Mouse (Mus musculus) hindbrain, embryonic 15.5 days (tissue): ENCODE data around the gene Gm28308. TPM values are rescaled to one million over a fixed set of nuclear protein-coding genes. Genes with fewer than 3 reads are reported as not detected.

Experiments used
- ATAC-seq: fragments of 200-750 bp; cut with Nextera tagmentation; 2 replicates; pipeline ENCODE4 v1.8.0; 2017; ENCODE audit warnings: low read depth, moderate number of reproducible peaks, moderate TSS enrichment; ENCODE audit not compliant: low FRiP score
- H3K27ac ChIP-seq: fragments of 300-500 bp; sonication (generic); replicated peaks from 2 replicates; pipeline ENCODE4 v1.5.1; 2015; ENCODE audit warnings: mild to moderate bottlenecking, inconsistent platforms
- H3K27me3 ChIP-seq: fragments of 300-500 bp; sonication (generic); 2 replicates; pipeline ENCODE4 v1.6.1; 2015; ENCODE audit warnings: control low read depth, inconsistent platforms
- H3K36me3 ChIP-seq: fragments of 300-500 bp; sonication (generic); 2 replicates; pipeline ENCODE4 v1.6.1; 2015; ENCODE audit warnings: control low read depth, inconsistent platforms
- H3K4me1 ChIP-seq: fragments of 300-500 bp; sonication (generic); replicated peaks from 2 replicates; pipeline ENCODE4 v1.6.1; 2015; ENCODE audit warnings: control low read depth, inconsistent platforms
- H3K4me2 ChIP-seq: fragments of 300-500 bp; sonication (generic); 2 replicates; pipeline ENCODE4 v1.6.1; 2015; ENCODE audit warnings: moderate library complexity, mild to moderate bottlenecking, inconsistent platforms
- H3K4me3 ChIP-seq: fragments of 300-500 bp; sonication (generic); 2 replicates; pipeline ENCODE4 v1.5.1; 2015; ENCODE audit warnings: mild to moderate bottlenecking, inconsistent platforms
- H3K9ac ChIP-seq: fragments of 300-500 bp; sonication (generic); 2 replicates; pipeline ENCODE4 v1.6.1; 2015; ENCODE audit warnings: inconsistent platforms
- H3K9me3 ChIP-seq: fragments of 300-500 bp; sonication (generic); 2 replicates; pipeline ENCODE4 v1.6.1; 2016; ENCODE audit warnings: control low read depth, inconsistent platforms
- WGBS: fragments of 180-500 bp; shearing (Covaris S2); methylation state at CpG from one replicate; pipeline ENCODE4 v1.1.7; 2015; 5-methylcytosine and 5-hydroxymethylcytosine counted together
- polyA plus RNA-seq: library from polyadenylated mRNA; unstranded; fragments of >200 nt; fragmentation: Nextera tagmentation; extraction: Ambion mirVana; gene quantifications from 2 replicates; pipeline ENCODE4 v1.2.1, GENCODE M21; 2015

Gene Gm28308
- polyA plus RNA-seq, 1 experiment from 2014 or later, result not detected

DNA sequence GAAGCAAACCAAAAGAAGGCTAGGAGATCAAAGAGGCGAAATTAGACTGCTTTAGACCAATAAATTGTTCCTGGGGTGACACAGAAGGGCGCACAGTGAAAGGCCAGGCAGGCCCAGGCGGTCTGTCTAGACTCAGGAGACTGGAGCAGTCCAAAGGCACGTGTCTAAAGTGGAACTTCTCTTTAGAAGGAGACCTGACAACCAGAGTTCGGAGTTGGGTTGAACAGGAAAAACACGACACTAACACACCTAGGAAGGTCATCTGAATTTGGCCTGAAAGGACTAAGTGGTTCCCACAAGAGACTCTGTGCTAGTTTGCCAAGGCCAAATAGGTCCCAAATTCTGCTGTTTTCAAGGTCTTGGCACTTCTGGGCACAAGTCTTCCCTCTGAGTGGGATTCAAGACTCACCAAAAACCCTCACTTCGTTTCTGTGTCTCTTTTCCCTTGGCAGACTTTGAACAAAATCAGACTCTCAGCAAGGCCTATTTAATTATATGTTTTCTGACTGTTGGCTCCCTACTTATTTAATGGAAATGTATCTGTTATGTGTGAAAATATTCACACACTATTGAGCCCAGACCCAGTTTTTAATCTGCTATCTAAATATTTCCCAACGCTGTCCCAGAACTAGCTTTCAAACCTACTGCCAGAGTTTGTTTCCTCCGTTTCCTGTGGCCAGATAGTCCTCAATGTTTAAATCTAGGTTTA, 6.2 kb upstream of the Gm28308 start:
- Histone ChIP-seq H3K4me1 (peaks cover 12% of the 10 kb centered on the region), H3K4me3 (no peak overlapping the region), H3K27ac (no peak overlapping the region), H3K9me3 (no peaks in the 10 kb centered on the region), H3K9ac (no peak overlapping the region), H3K4me2 (no peak overlapping the region), H3K36me3 (no peaks in the 10 kb centered on the region), H3K27me3 (peaks cover 92% of the 10 kb centered on the region)
- no peak for ATAC-seq
- WGBS, result 21% methylated on average over 9 of the region's 9 CpGs

DNA sequence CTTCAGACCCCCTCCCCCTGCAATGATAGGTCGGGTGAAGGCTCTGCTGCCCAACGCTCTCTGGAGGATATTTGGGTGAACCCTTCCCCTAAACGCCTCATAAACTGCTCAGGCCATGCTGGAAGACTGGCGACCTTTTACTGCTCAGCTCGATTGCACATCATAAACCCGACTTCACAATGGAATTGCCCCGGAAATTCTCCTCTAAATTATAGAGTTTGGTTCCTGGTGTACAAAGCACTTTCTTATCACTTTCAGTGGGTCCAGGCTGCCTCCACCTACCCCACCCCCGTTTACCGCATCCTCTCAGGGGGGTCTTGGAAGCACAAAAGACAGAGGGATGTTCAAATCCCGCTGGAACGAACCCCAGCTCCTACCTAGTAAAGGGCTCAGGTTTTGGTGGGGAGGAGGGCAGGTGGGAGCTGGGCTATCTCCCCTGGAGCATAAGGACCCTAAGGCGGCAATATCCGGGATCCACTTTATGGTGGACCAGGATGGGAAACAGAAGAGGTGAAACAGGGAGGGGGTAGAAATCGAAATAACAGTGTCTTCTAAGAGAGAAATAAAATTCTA, 5.6 kb upstream of the Gm28308 start:
- Histone ChIP-seq H3K4me1 (peaks cover 12% of the 10 kb centered on the region), H3K27ac (no peak overlapping the region), H3K4me3 (no peak overlapping the region), H3K4me2 (no peak overlapping the region), H3K36me3 (no peaks in the 10 kb centered on the region), H3K9ac (no peak overlapping the region), H3K27me3 (peaks cover 91% of the 10 kb centered on the region), H3K9me3 (no peaks in the 10 kb centered on the region)
- ATAC-seq, result no peak
- 9% methylated on average over 14 of the region's 14 CpGs for WGBS

DNA sequence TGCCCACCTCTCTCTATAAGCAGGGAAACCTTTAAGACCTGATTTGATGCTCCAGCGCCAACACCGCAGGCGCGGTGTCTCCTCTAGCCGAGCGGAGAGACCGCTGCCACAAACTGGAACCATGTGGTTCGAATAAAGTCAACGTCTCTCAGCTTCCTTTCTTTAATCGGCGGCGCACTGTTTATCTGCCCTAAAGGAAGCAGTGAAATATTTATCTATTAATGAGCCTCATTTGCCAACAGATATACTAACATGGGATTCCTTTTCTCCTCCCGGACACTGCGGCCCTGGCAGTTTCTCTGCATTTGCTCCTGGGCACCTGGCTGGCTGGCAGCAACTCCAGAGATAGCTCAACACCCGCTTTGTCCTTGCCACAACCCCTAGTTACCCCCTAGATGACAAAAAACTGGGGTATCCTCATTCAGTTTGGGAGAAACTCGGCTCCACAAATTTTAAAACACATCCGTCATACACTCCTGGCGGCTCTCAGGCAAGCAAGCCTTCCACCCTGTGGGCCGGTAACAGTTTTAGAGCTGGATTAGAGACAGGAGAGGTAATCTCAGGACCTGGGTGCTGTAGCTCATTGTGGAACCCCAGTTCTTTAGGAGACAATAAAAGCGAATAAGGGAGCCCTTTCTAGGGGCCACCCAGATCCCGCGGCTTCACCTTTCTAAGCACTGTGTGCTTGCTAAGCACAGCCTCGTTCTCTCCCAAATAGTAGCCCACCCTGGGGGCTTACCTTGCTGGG, 4.9 kb upstream of the Gm28308 start:
- Histone ChIP-seq H3K4me2 (peak overlapping the region; percentile 31), H3K9ac (no peak overlapping the region)
- no peak for ATAC-seq

DNA sequence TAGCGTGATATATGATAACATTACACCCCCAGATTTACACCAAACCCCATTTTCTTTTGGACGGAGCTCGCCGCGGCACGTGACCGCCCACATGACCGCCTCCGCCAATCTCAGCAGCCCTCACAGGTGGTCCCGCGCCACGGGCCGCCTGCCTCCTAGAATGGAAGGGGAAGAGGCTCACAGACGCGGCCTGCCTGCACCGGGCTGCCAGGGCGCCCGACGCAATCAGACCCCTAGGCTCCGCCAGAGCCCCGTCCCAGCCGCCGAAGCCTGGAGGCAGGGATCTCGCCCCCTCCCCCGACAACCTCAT, 4.3 kb upstream of the Gm28308 start:
- under 1% methylated on average over 25 of the region's 25 CpGs for WGBS
- H3K9ac ChIP-seq, result no peak overlapping the region
- peaks cover 12% of the 10 kb centered on the region for H3K4me1 ChIP-seq
- peak overlapping the region; percentile 31 for H3K4me2 ChIP-seq
- H3K27me3 ChIP-seq, result peaks cover 89% of the 10 kb centered on the region
- peak overlapping the region; percentile 20 for H3K4me3 ChIP-seq
- peak; percentile 50; the same call in 1 of the 2 replicates for ATAC-seq
- no peaks in the 10 kb centered on the region for H3K36me3 ChIP-seq
- H3K27ac ChIP-seq, result no peak overlapping the region
- H3K9me3 ChIP-seq, result no peaks in the 10 kb centered on the region

More for the DNA sequence above, 4.9 kb upstream of the Gm28308 start:
- no peaks in the 10 kb centered on the region for H3K9me3 ChIP-seq
- 5% methylated on average over 23 of the region's 23 CpGs for whole genome bisulfite sequencing
- peaks cover 12% of the 10 kb centered on the region for H3K4me1 ChIP-seq
- H3K27ac ChIP-seq, result no peak overlapping the region
- H3K4me3 ChIP-seq, result peak overlapping the region; percentile 20; the same call in 1 of the 2 replicates
- peaks cover 90% of the 10 kb centered on the region for H3K27me3 ChIP-seq
- H3K36me3 ChIP-seq, result no peaks in the 10 kb centered on the region

DNA sequence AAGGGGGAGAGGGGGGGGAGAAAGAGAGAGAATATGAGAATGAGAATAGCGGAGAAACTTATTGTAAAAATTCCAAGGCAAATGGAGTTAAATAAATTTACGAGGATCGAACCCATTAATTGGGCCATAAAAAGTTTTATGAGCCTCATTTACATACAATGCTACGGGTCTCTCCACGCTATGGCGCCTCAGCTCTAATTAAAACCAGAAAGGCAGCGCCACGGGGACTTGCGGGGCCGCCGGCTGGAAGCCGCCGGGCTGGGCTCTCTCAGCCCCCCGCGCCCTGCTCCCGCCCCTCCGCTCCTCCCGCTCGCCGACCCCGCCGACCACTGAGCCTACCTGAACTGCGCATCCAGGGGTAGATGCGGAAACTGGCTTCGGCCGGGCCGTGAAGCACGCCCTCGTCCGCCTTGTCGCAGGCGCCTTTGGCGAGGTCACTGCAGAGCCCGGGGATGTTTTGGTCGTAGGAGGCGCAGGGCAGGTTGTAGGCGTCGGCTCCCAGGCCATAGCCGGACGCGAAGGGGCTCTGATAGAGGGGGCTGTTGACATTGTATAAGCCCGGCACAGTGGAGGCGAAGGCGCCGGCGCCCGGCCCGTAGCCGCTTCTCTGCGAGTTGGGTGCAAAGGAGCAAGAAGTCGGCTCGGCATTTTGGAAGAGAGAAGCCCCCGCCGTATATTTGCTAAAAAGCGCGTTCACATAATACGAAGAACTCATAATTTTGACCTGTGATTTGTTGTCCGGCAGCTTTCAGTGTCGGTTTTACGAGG, 3.7 kb upstream of the Gm28308 start:
- Histone ChIP-seq H3K4me3 (peak overlapping the region; percentile 20), H3K9me3 (no peaks in the 10 kb centered on the region), H3K4me1 (peaks cover 11% of the 10 kb centered on the region), H3K9ac (no peak overlapping the region), H3K4me2 (peak overlapping the region; percentile 31), H3K27me3 (peaks cover 89% of the 10 kb centered on the region), H3K36me3 (no peaks in the 10 kb centered on the region), H3K27ac (no peak overlapping the region)
- WGBS, result 2% methylated on average over 60 of the region's 60 CpGs
- ATAC-seq, result no peak

DNA sequence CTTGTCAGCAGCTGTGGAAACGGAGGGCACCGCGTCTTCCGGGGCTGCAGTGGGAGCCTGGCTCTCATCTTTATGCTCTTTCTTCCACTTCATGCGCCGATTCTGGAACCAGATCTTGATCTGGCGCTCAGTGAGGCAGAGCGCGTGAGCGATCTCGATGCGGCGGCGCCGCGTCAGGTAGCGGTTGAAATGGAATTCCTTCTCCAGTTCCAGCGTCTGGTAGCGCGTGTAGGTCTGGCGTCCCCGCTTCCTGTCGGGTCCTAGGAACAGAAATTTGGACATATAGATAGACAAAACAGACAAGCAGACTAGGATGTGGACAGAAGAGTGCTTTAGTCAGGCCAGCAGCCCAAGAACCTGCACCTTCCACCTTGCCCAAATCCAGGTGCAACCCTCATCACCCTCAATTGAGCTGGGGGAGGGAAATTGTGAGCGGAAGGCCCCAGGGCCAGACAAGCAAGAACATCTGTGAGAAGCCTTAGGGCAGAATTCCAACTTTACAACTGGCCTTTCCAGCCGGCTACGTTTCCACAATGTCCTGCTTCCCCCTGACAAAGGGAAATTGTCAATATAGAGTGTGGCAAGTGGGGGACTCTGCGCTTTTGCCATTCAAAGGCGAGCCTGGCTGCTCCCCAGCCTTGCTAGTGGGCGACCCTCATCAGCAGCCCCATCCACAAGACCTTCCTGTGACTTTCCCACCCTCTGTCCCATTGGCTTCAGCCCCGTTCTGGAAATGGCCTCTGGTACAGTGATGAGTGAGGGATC, 2.8 kb upstream of the Gm28308 start:
- H3K9me3 ChIP-seq, result no peaks in the 10 kb centered on the region
- H3K4me2 ChIP-seq, result 0 out of 2 replicates have a peak overlapping the region, but pooled peaks have one; percentile 6
- no peak for ATAC-seq
- H3K27me3 ChIP-seq, result peaks cover 89% of the 10 kb centered on the region
- H3K9ac ChIP-seq, result no peak overlapping the region
- H3K4me3 ChIP-seq, result peak overlapping the region; percentile 1
- H3K27ac ChIP-seq, result no peak overlapping the region
- H3K4me1 ChIP-seq, result peaks cover 12% of the 10 kb centered on the region
- H3K36me3 ChIP-seq, result no peaks in the 10 kb centered on the region
- WGBS, result 4% methylated on average over 30 of the region's 30 CpGs

DNA sequence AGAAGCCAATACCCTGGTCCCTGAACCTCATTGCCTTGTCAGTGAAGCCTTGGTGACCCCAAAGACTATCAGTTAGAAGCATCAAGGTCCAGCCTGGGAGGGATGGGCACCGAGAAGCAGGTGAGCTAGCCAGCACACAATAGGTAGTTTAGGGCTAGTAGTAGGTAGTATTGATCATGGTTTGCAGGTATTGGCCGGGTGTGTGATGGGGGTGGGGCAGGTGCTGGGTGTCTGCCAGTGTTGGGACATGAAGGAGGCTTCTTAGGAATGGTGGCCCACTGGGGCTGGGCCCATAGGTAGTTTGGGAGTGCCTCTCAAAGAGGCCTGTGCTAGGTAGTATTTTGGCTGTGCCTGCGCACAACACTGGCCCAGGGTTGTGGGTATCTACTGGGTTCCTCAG, 1.9 kb upstream of the Gm28308 start:
- no peak overlapping the region for H3K4me2 ChIP-seq
- no peak overlapping the region for H3K27ac ChIP-seq
- H3K9ac ChIP-seq, result no peak overlapping the region
- no peak overlapping the region for H3K4me3 ChIP-seq
- H3K9me3 ChIP-seq, result no peaks in the 10 kb centered on the region
- H3K4me1 ChIP-seq, result peaks cover 12% of the 10 kb centered on the region
- WGBS, result 18% methylated on average over 3 of the region's 3 CpGs
- no peaks in the 10 kb centered on the region for H3K36me3 ChIP-seq
- ATAC-seq, result no peak
- H3K27me3 ChIP-seq, result peaks cover 87% of the 10 kb centered on the region

DNA sequence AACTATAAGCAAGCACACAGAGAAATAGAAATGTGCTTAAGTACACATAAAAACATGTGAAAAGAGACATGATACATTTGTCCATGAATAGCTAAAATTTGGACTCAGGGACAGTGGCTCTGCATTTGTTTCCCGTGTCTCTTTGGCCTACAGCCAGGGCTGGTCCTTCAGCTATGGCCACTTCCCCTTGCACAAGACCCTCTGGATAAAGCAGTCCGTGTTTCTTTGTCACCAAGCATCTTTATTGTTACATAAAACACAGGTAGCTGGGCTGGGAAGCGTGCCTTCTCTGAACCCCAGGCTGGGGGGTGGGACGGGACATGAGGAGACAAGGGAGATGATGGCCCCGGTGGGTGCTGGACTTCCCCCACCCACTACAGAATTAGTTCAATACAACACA, 1.1 kb upstream of the Gm28308 start:
- H3K27me3 ChIP-seq, result peaks cover 87% of the 10 kb centered on the region
- no peaks in the 10 kb centered on the region for H3K36me3 ChIP-seq
- H3K4me3 ChIP-seq, result no peak overlapping the region
- no peak overlapping the region for H3K27ac ChIP-seq
- 12% methylated on average over 5 of the region's 5 CpGs for WGBS
- peaks cover 12% of the 10 kb centered on the region for H3K4me1 ChIP-seq
- H3K9me3 ChIP-seq, result no peaks in the 10 kb centered on the region
- no peak overlapping the region for H3K4me2 ChIP-seq
- ATAC-seq, result no peak
- no peak overlapping the region for H3K9ac ChIP-seq

DNA sequence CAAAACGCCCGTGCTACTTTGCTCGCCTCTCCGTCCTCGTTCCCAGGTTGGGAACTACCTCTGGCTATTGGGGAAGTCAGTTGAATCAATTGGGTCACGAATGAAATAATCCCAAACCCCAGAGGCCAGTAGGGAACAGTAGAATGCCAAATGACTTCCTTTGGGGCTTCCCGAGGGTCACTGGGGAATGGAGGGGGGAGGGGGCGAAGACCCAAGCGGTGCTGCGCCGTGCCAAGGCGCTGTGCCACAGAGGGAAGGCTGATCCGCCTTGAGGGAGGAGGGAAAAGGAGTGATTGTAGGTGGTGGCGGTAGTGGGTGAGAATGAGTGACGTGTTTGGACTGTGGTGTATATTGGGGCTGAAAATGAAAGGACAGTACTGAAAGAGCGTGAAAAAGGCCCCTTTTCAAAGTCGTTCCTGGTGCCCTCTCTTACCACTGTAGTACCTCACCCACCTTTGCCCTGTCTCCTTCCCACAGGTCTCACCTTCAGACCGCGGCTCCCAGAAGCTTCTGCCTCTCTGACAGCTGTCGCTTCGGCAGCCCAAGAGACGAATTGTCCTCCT, 502 bp downstream of the Gm28308 start:
- 4% methylated on average over 22 of the region's 22 CpGs for WGBS
- no peaks in the 10 kb centered on the region for H3K9me3 ChIP-seq
- peaks cover 86% of the 10 kb centered on the region for H3K27me3 ChIP-seq
- peak overlapping the region; percentile 26 for H3K4me3 ChIP-seq
- peak overlapping the region; percentile 46; the same call in 1 of the 2 replicates for H3K27ac ChIP-seq
- 0 out of 2 replicates have a peak, but pooled peaks have one; percentile 5 for ATAC-seq
- peaks cover 20% of the 10 kb centered on the region for H3K4me1 ChIP-seq
- peak overlapping the region; percentile 40 for H3K4me2 ChIP-seq
- no peak overlapping the region for H3K9ac ChIP-seq
- no peaks in the 10 kb centered on the region for H3K36me3 ChIP-seq

DNA sequence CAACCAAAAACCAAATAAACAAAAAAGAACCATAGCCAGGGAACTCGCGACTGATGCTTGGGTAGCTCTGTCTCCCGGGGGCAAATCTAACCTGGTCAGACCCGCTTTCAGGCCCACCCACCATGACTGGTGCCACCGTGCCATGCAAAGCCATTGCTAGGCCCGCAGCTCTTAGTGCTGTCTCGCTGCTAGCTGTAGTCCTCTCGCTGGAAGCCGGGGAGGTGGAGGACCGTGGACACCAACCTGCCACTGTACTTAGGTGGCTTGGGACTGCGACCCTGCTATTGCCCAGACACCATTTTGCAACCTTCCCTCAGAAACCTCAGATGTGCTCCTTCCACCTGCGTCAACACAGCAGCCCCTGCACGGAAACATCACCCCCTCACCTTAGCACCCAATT, 1.2 kb downstream of the Gm28308 start:
- no peaks in the 10 kb centered on the region for H3K9me3 ChIP-seq
- peak overlapping the region; percentile 40 for H3K4me2 ChIP-seq
- ATAC-seq, result no peak
- H3K27me3 ChIP-seq, result peaks cover 90% of the 10 kb centered on the region
- H3K9ac ChIP-seq, result no peak overlapping the region; the same call in 1 of the 2 replicates
- H3K27ac ChIP-seq, result peak overlapping the region; percentile 42; the same call in 1 of the 2 replicates
- whole genome bisulfite sequencing, result 6% methylated on average over 13 of the region's 13 CpGs
- H3K36me3 ChIP-seq, result no peaks in the 10 kb centered on the region
- H3K4me3 ChIP-seq, result peak overlapping the region; percentile 26
- H3K4me1 ChIP-seq, result peaks cover 17% of the 10 kb centered on the region
